Mouse (Mus musculus) mouse trophoblast stem cell (cell line): ENCODE measurements around the gene Pacs1.

Experiments
- in situ Hi-C, 2 experiments: fragments of 300-500 bp; cut with MseI, MboI; formaldehyde crosslinking; loops; 2 replicates in 1 of 2; 3 replicates in 1 of 2; pipeline ENCODE4 v1.15.1; 2025

Pacs1 gene

DNA sequence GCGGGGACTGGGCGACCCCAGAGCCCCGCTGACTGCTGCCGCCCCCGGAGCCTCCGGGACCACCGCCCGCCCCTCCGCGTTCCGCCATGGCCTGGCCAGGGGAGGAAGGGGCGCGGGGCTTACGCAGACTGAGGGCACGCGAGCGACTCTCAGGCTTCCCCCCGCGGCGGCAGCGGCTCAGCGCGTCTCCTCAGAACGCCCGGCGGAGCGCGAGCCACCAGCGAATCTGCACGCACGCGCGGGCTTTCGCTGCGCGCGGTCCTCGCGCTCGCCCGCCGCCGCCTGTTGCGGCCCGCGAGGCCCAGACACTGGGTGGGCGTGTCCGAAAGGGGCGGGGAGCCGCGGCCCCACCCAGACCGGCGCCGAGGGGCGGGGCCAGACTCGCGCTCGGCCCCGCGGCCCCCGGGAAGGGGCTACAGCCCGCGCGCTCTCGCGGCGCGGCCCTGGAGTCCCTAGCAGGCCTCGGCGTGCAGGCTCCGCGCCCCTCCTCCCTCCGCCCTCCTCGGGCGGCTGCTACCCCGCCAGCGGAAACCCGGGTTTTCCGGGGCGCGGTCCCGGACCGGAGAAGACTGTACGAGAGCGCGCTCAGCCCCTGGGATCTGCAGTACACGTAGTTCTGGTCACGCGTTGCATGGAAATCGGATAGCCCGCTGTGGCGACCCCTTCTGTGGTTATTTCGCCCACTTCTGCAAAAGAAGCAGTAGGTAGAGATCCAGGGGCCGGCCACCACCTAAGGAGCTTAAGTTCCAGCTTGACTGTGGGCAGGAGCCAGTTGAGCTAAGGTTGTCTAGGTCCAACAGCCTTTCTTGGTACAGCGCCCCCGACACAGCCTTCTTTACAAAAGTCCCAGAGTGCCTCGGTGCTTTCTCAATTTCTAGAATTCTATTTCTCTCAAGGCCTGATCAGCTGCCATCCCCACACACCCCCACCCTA lies at the start of gene Pacs1:
Gene Pacs1, minus strand, starts transcription at position 319 of the 933 bp plus-strand sequence.
- in situ Hi-C loops = no loop called here

- in situ Hi-C loops = no loop called here
Observed at GRCm38 (mm10) chr19:5313189-5313588, 40.3 kb upstream of the Pacs1 start.

DNA sequence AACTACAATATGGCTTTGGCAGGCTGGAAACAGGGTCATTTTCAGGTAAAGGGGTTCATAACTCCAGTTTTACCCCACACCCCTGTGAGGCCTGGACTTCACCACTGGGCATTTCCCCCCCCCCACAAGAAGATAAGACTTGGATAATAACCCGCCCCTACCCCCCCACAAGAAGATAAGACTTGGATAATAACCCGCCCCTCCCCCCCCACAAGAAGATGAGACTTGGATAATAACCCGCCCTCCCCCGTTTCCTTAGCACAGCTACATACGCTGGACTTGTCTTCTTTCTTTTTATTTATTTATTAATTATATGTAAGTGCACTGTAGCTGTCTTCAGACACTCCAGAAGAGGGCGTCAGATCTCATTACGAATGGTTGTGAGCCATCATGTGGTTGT lies 36.1 kb upstream of the Pacs1 start:
- in situ Hi-C loops = no loop called here

GRCm38 (mm10) chr19:5306968-5307734 lies 34.2 kb upstream of the Pacs1 start:
- in situ Hi-C loops = no loop called here

DNA sequence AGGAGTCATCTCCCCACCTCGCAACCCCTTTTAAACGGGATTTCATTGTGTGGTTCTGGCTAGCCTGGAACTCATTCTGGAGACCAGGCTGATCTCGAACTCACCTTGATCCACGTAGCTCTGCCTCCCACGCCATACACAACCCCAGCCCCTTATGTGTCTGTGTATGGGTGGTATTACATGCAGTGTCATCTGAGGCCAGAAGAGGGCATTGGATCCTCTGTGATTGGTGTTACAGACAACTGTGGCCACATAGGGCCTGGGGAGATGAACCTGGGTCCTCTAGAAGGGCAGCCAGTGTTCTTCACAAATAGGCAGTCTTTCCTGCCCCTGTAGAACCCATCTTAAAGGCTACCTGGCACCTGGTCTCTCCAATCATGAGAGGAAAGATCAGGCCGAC lies 33.4 kb upstream of the Pacs1 start:
- in situ Hi-C loops = no loop called here

DNA sequence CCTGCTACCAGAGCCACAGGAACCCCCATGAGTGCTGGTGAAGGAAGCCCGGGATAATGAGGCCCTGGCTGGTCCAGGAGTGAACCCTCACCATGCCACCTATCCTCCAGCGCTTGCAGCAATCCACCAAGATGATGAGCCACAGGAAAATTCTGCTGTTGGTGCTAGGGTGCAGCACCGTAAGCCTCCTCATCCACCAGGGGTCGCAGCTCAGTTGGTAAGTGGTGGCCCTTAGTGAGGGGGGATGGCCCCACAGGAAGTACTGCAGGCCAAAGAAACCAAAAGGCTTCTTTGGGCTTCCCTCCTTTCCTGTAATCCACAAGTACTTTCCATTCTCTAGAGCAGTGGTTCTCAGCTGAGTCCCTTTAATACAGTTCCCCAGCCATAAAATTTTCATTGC lies 29.5 kb upstream of the Pacs1 start:
- in situ Hi-C loops = loop anchor here in 1 of 2 experiments (5.0 kb wide), 1 partner anchor 40 kb away; no protein-coding TSS in a partner anchor

DNA sequence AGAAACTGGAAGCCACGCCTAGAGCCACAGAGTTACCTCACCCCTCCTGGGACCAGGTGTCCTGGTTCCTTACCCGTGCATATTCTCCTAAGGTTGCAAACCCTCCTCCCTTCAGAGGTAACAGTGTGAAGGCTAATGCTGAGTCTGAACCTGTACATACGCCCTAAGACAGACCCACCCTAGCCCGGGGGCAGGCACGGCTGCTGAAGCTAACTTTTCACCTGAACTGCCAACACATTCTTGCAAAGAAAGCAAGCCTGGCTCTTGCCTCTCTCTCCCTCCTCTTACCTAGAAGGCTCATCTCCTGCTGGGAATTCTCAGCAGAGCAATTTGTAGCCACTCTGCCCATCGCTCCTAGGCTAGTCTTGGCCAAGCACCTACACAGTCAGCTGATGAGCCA lies 27.7 kb upstream of the Pacs1 start:
- in situ Hi-C loops = loop anchor here in 1 of 2 experiments (5.0 kb wide), 1 partner anchor 42 kb away; no protein-coding TSS in a partner anchor

DNA sequence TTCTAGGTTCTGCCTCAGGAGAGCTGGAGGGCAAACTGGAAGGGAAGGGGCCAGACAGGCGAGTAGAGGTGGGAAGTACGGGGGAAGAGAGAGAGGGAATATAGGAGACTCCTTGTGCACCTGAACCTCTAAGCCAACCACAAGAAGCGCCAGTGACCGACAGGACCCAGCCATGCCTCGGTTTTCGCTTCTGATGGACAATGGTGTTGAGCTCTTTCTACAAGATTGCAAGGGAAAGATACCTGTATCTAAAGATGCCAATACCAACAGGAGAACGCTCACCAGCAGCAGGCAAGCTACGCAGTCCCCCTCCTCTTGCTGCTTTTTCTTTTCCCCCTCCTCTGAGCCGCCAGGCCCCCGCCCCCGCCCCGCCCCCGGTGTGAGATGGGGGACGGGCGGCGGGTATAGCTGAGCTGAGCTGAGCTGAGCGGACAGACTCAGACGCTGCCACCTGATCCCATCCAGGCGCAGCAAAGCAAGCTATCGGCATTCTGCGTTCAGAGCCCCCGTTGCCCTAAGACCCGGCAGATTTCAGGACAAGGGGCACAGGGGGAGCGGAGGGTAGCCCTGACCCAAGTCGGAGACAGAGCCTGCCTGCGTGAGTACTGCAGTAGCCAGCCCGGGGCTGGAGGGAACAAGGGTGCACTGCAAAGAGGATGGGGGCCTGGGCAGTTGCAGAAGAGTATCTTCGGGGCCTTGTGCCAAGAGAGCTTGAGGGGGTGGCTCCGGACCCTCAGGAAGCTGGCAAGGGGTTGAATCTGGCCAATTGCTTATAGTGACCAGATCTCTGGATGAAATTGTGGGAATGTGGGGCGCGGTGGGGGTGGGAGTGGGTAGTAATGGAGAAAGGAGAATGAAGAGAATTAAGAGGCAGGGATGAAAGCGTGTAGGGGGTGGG lies 25.2 kb upstream of the Pacs1 start, which contains the start of gene Gal3st3:
Gene Gal3st3, plus strand, starts transcription at position 429 of the 898 bp plus-strand sequence.
- in situ Hi-C loops = no loop called here

DNA sequence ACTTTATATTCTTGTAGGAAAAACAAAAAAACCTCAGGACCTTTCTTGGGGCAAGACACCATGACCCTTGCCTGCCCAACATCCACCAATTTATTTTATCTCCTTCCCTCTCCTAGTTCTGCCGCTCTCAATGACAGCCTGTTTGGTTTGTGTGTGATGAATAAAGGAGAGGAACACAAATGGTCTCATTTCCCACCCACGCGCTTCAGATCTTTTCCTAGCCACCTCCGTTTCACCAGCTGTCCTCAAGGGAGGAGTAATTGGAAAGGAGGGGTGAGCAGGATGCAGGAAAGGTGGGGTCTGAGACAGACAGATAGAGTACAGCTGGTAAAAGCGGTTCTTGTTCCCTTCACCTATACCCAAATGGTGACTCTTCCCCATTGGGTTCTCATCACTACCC lies 23.7 kb upstream of the Pacs1 start:
- in situ Hi-C loops = no loop called here

DNA sequence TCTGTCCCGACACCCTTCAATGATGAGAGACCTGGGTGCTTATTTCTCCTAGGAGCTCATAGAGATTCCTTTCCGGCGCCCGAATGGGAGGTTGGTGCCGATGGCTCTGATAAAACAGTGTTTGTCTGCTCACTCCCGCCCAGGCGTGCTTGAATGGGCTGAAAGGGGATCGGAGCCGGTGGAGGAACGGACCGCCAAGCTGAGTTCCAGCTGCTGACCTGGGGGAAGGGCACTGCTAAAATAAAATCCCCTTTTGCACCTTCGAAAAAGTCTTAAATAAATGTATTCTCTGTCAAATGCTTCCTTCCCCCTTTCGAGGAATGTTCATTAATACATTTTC lies 22.8 kb upstream of the Pacs1 start:
- in situ Hi-C loops = no loop called here

GRCm38 (mm10) chr19:5294972-5295735 lies 22.2 kb upstream of the Pacs1 start, which contains the start of gene Sf3b2:
Gene Sf3b2 (minus strand): TSS chr19:5295455.
- in situ Hi-C loops = no loop called here

DNA sequence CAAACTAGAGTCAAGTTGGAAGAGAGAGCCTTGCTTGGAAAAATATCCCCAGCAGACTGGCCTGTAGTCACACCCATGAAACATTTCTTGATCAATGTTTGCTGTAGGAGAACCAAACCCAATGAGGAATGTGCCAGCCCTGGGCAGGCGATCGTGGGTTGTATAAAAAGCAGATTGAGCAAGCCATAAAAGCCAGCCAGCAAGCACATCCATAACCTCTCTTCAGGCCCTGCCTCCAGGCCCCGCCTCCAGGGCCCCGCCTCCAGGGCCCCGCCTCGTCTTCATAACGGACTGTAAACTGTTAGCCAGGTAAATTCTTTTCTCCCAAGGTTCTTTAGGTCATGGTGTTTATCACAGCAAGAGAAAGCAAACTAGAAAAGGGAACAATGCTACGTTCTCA lies 5.5 kb upstream of the Pacs1 start:
- in situ Hi-C loops = no loop called here

DNA sequence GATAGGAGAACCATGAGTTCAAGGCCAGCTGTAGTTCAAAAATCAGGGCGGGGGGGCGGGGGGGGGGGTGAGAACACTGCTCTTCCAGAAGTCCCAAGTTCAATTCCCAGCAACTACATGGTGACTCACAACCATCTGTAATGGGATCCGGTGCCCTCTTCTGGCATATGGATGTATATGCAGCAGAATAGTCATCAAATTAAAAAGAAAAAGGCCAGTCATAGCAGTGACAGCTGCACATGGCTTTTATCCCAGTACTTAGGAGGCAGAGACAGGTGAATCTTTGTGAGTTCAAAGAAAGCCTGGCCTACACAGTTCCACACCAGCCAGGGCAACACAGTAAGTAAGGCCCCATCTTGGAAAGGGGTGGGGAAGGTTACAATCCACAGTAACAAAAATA lies 4.2 kb upstream of the Pacs1 start:
- in situ Hi-C loops = no loop called here

DNA sequence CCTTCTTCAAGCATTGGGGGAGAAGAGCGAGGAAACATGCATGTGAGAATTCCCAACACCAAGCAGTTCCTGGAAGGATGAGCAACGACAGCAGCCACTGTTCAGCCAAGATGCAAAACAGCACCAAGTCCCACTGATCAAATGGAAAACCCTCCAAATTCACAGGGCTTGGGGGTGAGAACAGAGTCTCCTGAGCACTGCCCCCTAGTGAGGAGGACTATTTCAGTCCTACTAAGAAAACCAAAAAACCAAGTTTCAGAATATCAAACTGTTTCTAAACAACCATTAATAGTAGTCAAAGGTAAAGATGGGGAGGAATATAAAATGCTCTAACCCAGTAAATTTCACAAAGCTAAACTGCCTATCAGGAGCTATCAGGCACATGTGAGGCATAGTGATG lies 3.6 kb upstream of the Pacs1 start:
- in situ Hi-C loops = no loop called here

DNA sequence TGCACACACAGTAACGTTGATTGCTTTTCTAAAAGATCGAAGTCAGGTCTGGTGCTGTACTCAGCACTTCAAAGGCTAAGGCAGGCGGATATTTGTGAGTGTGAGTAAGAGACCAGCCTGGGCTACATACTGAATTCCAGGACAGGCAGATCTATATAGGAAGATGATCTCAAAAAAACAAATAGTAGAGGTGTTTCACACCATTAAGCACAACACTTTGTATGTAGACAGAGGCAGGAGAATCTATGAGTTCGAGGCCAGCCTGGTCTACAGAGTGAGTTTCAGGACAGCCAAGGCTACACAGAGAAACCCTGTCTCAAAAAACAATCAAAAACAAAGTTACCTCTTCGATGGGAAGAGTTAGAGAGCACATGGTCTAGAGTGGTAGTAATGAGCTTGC lies 2.8 kb upstream of the Pacs1 start:
- in situ Hi-C loops = no loop called here

DNA sequence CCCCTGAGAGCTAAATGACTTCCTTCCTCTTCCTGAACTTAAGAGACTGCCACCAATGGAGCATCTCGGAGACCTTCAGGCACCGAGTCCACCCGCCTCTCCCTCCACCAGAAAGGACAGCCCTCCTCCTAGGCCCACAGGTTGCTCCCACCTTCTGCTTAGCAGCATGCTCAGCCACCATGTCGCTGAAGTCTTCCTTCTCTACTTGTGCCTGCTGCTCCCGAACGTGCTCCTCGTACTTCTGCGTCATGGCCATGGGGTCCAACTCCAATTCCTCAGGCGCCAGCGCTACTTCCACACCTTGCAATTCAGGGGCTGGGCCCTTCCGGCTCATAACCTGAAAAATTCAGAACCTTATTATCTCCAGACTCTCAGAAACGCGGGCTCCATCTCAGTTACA lies 1.7 kb upstream of the Pacs1 start:
- in situ Hi-C loops = no loop called here

DNA sequence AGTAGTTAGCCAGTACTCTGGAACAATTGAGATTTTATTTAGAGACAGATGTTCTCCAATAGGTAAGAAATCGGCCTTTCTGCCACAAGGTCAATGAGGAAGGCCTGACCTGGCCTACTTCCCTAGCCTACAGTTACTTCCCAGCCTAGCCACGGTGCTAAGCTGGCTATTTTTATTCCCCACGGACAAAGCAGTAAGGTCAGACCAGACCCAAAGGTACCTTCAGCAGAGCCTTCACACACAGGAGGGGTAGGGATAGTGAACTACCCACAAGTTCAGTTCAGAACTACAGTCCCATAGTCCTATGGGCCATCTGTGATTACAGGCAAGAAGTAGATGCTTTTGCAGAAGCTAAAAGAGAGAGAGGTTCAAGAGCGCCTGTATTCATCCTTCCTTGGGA lies 997 bp upstream of the Pacs1 start:
- in situ Hi-C loops = no loop called here

- in situ Hi-C loops = no loop called here
Observed at GRCm38 (mm10) chr19:5272326-5272795, 558 bp downstream of the Pacs1 start.

DNA sequence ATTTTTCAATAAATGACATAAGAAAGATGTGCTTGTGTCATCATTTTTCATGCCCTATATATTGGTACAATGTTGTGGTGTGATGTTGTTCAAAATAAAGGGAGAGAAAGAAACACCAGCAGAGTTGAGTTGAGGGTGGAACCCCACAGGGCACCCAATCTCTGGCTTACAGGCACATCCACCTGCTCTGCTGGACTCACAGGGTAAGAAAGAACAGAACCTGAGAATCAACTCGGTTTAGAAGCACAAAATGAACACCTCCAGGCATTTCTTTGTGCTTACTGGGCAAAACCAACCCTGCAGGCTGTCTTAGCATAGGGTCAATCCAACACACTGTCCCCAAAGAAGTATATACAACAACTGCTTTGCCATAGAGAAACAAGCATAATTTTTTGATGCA lies 1.5 kb downstream of the Pacs1 start:
- in situ Hi-C loops = no loop called here

- in situ Hi-C loops = no loop called here
Observed at GRCm38 (mm10) chr19:5269392-5269791, 3.5 kb downstream of the Pacs1 start.

- in situ Hi-C loops = no loop called here
Observed at GRCm38 (mm10) chr19:5268875-5269274, 4.0 kb downstream of the Pacs1 start.
